Mouse (Mus musculus): Measurements from ENCODE around the gene Ddn.

Gene Ddn

GRCm38 (mm10) chr15:98809390-98809789, at the start of gene Ddn:
Gene Ddn (minus strand): TSS chr15:98809490.
- DNase-seq (ENCODE audit: low read depth, low spot score) = no peak

DNA sequence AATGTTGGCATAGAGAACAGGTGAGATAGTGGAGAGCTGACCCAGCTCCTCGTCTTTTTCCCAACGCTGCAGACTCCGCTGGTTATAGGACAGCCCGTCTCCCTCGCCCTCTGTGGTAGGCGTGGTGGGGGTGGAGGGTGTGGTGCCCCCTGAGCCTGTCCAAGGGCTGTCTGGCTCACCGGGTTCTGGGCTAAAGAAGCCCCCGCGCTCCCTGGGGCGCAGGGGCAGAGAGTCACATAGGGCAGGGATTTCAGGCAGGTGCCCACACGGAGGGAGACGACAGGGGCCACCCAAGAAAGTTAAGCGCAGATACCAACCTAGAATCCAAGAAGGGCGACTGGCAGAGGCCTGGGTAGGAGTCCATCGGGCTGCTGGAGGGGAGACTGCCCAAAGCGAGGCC, 44.9 kb upstream of the Ddn start:
- DNase-seq (ENCODE audit: low read depth, low spot score) = no peak

GRCm38 (mm10) chr15:98853161-98853937, 44.1 kb upstream of the Ddn start:
- no peak for DNase-seq (ENCODE audit: low read depth, low spot score)

DNA sequence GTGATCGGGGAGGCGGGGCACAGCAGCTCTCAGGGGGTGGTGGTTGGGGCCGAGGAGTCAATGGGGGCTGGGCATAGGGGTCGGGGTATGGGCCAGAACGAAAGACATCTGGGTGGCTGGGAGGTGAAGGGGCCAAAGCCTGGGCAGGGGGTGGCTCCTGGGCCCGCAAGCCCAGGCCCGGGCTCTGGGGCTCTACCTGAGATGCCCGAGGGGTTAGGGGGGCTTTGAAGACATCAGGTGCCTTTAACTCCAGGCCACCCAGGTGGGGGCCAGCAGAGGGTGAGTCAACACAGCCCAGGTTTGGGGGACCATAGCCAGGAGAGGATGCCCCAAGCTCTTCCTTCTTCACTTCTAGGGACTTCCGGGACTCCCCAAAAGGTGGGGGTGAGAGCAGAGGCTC, 43.4 kb upstream of the Ddn start:
- no peak for DNase-seq (ENCODE audit: low read depth, low spot score)

DNA sequence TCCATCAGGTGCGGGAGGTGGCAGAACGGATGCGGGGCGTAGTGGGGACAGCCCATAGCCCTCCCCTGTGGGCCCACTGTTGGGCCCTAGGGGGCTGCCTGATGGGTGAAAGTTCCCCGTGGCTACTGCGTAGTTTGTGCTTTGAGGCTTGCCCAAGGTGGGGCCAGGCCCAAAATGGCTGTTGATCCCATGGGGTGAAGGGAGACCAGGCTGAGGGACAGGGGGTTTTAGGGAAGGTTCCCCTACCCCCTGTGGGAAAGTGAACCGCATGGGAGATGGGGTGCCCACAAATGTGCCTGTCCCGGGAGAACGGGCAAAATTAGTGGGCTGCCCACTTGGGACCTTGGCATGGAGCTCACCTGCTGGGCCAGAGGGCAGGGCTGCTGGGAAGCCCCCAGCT, 42.8 kb upstream of the Ddn start:
- DNase-seq (ENCODE audit: low read depth, low spot score) = no peak

DNA sequence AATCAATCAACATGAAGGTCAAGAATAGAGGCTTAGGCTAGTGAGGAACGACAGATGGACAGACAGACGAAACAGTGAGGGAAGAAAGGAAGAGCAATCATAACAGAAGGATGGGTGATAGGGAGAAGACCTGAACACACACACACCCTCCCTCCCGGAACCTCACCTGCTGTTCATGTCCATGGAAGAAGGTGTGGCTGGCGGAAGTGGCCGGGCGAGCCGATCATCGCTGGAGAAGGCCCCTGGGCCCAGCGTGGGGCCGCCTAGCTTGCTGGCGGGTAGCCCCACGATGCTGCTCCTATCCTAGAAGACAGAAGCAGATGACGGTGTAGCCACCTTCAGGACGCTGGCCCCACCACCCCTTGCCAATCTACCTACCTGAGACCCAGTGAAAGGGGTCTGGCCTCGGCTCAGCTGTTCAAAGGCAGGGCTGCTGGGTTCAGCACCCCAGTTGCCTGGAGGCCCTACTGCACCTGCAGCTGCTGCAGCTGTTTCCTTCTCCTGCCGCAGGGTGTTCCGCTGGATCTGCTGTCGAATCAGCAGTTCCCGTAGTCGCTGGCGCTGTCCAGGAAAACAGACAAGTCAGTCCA, 42.0 kb upstream of the Ddn start:
- no peak for DNase-seq (ENCODE audit: low read depth, low spot score)

DNA sequence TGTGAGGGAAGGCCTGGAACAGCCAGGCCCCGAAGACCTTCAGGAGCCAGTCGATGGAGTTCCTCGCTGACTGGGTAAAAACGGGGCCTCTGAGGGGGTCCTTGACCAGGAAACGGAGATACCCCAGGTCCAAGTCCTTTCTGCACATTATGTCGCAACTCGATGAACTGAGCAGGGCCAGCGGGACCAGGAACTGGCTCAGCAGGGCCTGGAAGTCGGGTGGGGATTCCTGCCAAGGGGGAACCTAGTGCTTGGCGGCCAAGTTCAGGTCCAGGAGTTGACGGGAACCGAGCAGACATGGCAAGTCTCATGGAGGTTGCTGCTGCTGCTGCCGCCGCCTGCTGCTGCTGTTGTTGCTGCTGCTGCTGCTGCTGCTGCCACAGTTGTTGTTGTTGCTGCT, 41.4 kb upstream of the Ddn start:
- no peak for DNase-seq (ENCODE audit: low read depth, low spot score)

DNA sequence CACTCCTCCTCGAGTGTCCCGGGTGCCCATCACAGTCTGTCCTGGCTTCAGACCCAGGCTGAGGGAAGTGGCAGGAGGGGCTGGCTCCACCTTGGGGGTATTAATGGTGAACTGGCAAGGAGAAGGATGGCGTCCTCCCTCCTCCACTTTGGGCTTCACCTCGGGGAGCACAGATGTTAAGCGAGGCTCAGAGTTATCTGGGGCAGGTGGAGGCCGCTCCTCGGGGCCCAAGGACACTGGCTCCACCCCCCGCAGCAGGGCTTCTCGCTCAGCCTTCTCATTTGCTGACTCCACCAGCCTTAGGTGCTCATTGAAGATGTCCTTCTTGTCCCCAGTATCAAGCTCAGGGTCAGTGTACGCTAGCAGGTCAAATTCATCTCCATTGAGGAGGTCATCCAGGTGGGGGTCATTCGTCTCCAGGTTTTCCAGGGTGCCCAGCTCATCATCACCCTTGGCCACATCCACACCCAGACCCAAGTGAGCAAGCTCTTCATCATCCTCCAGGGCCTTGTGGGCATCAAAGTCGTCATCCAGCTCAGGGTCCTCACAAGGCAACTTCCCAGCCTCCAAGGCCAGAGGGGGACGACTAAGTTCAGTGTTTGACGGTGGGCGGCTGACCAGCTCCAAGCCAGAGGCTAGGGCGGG, 40.8 kb upstream of the Ddn start:
- no peak for DNase-seq (ENCODE audit: low read depth, low spot score)

DNA sequence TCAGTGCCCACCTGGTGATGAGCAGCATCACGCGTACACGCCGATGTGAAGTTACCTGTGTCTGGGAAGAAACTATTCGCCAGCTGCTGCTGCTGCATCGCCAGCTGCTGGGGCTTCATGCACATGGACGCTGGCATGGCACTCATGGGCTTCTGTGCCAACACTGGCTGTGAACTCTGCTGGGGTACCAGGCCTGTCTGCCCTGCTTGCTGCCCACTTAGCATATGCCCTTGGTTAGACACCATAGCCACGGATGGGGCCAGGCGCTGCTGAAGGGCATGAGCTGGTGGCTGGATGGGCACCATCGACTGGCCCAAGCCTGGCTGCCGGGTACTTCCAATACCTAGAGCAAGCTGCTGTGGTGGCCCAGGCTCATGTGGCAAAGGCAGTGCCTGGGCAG, 39.9 kb upstream of the Ddn start:
- no peak for DNase-seq (ENCODE audit: low read depth, low spot score)

DNA sequence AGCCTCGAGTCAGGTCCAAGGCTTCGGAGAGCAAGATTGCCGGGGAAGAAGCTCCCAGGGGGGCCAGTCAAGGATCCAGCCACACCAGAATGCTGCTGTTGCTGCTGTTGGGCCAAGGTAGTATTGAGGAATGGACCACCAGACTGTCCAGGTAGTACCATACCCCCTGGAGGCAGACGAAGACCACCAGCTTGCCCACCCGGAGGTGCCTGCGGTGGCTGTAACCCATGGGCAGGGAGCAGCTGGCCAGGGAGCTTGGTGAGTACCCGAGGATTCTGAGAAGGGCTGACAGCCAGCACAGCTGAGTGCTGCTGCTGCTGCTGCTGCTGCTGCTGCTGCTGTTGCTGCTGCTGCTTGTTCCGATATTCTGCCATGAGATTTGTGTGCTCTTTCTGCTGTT, 36.9 kb upstream of the Ddn start:
- DNase-seq (ENCODE audit: low read depth, low spot score) = no peak

DNA sequence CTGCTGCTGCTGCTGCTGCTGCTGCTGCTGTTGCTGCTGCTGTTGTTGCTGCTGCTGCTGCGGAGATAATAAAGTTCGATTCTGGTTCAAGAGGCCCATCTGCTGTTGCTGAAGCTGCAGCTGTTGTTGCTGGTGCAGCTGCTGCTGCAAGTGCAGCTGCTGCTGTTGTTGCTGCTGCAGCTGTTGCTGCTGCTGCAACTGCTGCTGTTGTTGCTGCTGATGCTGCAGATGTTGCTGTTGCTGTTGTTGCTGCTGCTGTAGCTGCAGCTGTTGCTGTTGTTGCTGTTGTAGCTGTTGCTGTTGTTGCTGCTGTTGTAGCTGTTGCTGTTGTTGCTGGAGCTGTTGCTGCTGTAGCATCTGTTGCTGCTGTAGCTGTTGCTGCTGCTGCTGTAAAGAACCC, 35.9 kb upstream of the Ddn start:
- DNase-seq (ENCODE audit: low read depth, low spot score) = no peak

GRCm38 (mm10) chr15:98843595-98844223, 34.4 kb upstream of the Ddn start:
- DNase-seq (ENCODE audit: low read depth, low spot score) = peak; percentile 9

DNA sequence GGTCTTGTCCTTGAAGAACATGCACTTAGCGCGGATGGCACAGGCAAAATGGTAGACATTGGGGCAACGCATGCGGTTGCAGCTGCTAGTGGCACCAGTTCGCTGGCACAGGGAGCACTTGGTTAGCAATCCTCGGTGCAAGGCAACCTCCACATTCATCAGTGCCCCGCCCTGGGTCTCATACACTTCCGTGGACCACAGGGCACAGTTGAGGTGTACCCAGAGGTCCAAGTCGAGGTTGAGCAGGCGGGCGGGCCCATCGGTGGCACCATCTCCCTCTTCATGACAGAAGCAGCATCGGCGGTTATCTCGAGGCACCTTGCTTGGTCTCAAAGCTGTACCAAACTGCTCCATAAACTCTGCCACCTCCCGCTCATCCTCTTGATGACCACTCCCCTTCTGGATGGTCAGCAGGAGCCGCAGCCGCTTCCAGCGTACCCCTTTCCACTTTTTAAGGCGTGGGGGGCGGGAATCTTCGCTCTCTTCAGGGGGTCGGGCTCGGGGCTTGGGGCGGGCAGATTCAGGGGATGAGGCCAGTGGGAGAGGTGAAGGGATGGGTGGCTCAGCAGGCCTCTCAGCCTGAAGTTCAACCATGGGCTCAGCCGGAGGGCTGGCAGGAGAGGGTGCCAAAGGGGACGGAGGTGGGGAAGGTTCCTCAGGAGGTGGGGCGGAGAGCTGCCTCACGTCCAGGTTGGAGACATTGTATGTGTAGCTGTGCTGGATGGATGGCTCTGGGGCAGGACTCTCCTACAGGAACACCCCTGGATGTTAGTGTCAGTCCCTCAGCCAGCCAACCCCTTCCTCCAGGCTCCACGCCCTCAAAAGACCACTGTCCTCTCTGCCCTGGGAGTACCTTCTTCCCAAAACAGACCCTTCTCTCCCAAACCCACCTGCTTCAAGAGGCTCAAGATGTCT, 30.6 kb upstream of the Ddn start:
- DNase-seq (ENCODE audit: low read depth, low spot score) = no peak

DNA sequence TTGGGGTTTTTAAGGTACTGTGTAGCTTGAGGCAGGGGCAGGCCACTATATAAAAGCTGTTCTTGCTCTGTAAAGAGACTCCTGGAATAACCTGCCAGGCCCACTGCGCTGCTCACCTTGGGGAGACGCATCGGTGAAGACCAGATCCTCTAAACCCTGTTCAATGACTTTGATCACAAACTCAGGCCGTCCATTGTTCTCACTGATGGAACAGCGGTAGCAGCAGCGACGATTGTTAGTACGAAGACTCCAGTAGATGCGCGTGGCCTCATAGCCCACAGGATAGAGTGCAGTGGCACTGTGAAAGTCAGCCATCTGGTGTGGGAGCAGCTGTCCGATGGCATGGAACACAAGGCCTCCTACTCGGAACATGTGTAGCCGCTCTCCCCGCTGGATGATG, 29.9 kb upstream of the Ddn start:
- no peak for DNase-seq (ENCODE audit: low read depth, low spot score)

DNA sequence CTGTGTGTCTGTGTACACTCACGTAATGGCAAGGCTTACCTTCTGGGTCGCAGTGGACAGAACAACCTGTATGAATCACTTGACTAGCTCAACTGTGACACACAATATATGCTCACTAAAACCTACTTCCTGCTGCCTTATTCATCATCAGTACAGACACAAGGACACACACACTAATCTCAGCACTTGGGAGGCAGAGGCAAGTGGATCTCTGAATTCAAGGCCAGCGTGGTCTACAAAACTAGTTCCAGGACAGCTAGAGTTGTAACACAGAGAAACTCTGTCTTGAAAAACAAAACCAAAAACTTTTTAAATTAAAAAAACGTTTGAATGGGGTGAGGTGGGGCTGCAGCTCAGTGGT, 28.4 kb upstream of the Ddn start:
- DNase-seq (ENCODE audit: low read depth, low spot score) = no peak

DNA sequence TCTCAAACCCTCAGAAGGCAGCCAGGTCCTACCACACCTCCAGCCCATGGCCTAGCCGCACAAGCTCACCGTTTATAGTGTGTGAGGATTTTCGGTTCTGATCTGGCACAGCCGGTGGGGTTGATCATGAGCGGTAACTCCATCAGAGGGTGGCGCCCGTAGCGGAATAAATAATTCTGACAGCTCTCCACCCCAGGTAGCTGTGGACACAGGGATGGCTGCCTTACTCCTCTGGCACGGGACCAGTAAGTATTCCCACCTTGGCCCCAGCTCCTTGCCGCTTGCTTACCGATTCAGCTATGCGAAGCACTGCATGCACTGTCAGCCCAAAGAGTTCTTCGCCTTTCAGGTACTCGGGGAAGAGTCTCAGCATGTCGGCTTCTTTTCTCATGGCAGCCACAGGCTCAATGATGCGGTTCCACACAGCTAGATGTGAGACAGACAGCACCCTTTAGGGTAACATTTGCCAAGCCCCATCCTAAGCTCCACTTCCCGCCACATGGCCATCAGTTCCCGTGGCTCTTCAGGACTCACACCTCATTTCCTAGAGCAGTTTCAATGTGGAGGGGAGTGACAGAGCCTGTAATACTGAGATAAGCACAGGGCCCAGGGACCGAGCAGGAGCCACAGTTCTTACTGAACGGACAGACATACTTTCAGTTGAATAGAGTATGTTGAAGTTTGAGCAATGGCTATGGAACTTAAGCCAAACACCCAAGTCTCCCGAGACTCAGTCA, 27.9 kb upstream of the Ddn start:
- DNase-seq (ENCODE audit: low read depth, low spot score) = no peak

- no peak for DNase-seq (ENCODE audit: low read depth, low spot score)
Observed at GRCm38 (mm10) chr15:98835291-98835690, 26.0 kb upstream of the Ddn start.

GRCm38 (mm10) chr15:98834059-98834458, 24.8 kb upstream of the Ddn start:
- no peak for DNase-seq (ENCODE audit: low read depth, low spot score)

DNA sequence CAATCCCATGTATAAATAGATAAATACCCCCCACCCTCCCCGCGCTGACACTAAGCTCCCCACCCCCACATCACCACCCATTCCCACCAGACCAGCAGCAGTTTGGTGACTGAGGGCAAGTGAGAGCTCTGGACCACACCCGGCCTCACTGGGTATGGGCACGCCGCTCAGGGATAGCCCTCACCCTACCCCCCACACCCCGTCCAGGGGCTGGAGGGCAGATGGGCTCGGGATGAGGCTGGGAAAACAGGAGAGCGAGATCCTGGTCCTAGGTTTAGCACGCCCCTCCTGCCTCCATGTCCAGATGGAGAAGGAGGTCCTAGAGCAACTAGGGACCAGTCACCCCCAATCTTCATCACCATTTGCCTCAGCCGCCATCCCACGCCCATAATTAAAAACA, 24.0 kb upstream of the Ddn start:
- no peak for DNase-seq (ENCODE audit: low read depth, low spot score)

DNA sequence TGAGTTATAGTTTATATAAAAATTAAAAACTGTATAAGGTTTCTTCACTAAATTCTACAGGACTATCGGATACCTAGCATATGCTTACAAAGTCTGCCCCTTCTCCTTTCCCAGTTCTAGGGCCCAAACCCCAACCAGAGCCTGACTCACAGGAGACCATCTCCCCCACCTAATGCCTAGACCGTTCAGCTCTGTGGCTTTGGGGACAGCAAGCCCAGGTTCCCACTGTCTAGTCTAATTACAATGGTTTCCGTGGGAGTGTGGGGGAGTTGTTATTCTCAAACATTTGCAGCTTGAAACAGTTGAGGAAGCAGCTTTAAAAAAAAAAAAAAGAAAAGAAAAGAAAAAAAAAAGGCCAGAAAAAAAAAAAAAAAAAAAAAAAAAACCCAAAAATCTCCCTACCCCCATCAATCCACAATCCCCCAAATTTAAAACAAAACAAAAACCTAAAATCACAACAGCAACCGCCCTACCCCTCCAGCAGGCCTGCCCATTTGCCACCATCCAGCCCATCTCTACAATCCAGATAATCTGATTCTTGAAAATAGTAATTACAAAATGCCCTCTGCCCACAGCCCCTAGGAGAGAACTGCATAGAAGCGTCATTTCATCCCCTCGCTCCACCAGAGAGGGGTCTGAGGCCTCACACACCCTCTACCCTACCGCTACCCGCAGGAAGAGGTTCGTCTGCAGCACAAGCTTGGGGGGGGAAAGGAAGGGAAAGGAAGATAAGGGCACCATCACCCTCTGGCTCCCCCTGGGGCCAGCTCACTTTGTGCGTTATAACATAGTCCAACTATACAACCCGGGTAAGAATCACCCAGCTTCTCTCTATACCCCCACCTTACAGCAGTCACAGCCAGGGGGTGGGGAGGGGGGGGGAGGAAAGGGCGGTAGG, 23.1 kb upstream of the Ddn start:
- DNase-seq (ENCODE audit: low read depth, low spot score) = peak; percentile 23

Measured in mesoderm, embryonic 11.5 days (tissue).